Mouse (Mus musculus) G1E (cell line): ENCODE data around the gene Pip5k1c. TPM values are rescaled to one million over a fixed set of nuclear protein-coding genes. Genes with fewer than 3 reads are reported as not detected.

ENCODE experiments used
- ATAC-seq: 2 replicates; pipeline ENCODE4 v1.8.0; 2016; ENCODE audit warnings: mild to moderate bottlenecking; ENCODE audit not compliant: insufficient number of reproducible peaks, poor library complexity, low FRiP score, severe bottlenecking; ENCODE audit errors: extremely low read depth
- DNase-seq: peaks from one replicate; pipeline ENCODE4 v3.0.0; 2012; ENCODE audit warnings: low spot score
- H3K27me3 ChIP-seq: 2 replicates; pipeline ENCODE4 v1.6.1; 2012; ENCODE audit warnings: mild to moderate bottlenecking, low read length, inconsistent platforms; ENCODE audit not compliant: insufficient read depth
- H3K36me3 ChIP-seq: replicated peaks from 2 replicates; pipeline ENCODE3; 2012; ENCODE audit warnings: mild to moderate bottlenecking, inconsistent platforms
- H3K4me1 ChIP-seq: 2 replicates; pipeline ENCODE4 v1.6.1; 2012; ENCODE audit warnings: low read depth, low read length, inconsistent platforms, mixed read lengths; ENCODE audit not compliant: insufficient read depth
- H3K4me3 ChIP-seq: 2 replicates; pipeline ENCODE4 v1.5.1; 2012; ENCODE audit warnings: low read depth, mild to moderate bottlenecking, inconsistent platforms, low read length, moderate library complexity, mixed read lengths
- H3K9me3 ChIP-seq: replicated peaks from 2 replicates; pipeline ENCODE4 v1.6.1; 2012; ENCODE audit warnings: inconsistent platforms
- CTCF ChIP-seq: IDR thresholded peaks from 2 replicates; pipeline ENCODE4 v1.5.1; 2012; ENCODE audit warnings: low read depth, low read length, inconsistent platforms, mixed read lengths
- GATA1 ChIP-seq: IDR thresholded peaks from 2 replicates; pipeline ENCODE4 v1.6.1; 2012; ENCODE audit warnings: borderline replicate concordance, low read length, inconsistent platforms, mixed read lengths
- GATA2 ChIP-seq: IDR thresholded peaks from 2 replicates; pipeline ENCODE4 v1.6.1; 2012; ENCODE audit warnings: low read depth, low read length, inconsistent platforms, borderline replicate concordance
- POLR2AphosphoS5 ChIP-seq: IDR thresholded peaks from 2 replicates; pipeline ENCODE4 v1.6.1; 2012; ENCODE audit warnings: low read depth, low read length, inconsistent platforms; ENCODE audit not compliant: insufficient replicate concordance
- TAL1 ChIP-seq: conservative IDR thresholded peaks from 2 replicates; pipeline ENCODE4 v1.6.1; 2012; ENCODE audit warnings: low read depth, low read length, inconsistent platforms, mixed read lengths
- polyA plus RNA-seq: library from polyadenylated mRNA; stranded (reverse); fragments of >175 nt; gene quantifications from 2 replicates; pipeline ENCODE4 v1.2.3, GENCODE M21; 2012
- total RNA-seq, 2 experiments: library from RNA; stranded (forward) in 1 of 2; stranded (reverse) in 1 of 2; fragments of 200-1000 nt in 1 of 2; fragments of >200 nt in 1 of 2; fragmentation: Nextera tagmentation in 1 of 2; gene quantifications; 2 replicates each; pipeline ENCODE4 v1.2.3; 2014 to 2017

The Pip5k1c gene
- total and polyA plus RNA-seq, 3 experiments = 58.8 to 266 (median 62.2) TPM

DNA sequence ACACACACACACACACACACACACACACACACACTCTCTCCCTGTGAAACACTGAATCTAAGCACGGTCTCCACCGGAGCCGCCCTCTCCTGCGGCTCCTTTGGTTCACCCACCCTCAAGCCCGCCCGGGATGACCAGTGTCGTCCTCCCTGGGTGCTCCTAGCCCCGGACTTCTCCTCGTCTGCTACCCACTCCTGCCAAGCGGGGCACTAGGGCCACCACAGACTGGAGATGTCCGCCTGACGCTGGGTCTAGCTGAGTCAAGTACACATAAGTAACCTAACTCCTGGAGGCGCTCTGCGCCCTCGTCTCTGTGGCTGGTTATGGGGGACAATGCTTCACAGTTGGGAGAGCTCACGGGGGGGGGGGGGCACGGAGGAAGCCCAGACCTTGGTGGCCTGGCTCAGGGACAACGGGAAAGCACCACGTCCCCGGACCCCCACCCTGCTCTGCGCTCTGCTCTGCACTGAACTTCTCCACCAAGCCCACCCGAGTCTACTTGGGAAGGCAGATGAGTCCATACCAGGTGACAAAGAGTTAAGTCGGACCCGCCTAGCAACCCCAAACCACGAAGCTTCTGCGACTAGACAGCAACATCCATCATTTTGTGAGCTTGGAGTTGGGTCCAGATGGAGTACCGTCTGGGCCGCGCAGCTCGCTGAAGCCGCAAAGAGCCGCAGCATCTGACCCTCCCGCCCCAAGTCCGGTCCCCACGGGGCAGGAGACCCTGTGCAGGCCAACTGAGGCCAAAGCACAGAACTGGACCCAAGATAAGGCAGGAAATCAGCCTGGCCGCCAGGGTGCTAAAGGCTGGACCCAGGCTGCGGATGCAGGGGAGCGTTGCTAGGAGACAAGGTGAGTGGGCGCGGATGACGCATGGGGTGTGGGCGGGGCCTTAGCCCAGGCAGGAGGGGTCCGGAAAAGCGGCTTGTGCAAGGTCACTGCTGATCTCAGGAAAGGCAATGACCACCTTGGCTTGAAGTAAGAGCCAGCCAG, 40.0 kb upstream of the Pip5k1c start, which contains the start of gene Matk:
Gene Matk, plus strand, starts transcription at position 512 of the 996 bp plus-strand sequence.
- Histone ChIP-seq H3K36me3 (no peaks in the 10 kb centered on the region), H3K4me3 (no peak within 1 kb of the TSS), H3K9me3 (no peaks in the 10 kb centered on the region), H3K27me3 (peaks cover 81% of the 10 kb centered on the region), H3K4me1 (peaks cover 15% of the 10 kb centered on the region)
- TF ChIP-seq POLR2AphosphoS5 = no peak
- no peak for TF ChIP-seq GATA1
- TF ChIP-seq CTCF = no peak
- no peak for TF ChIP-seq GATA2
- TF ChIP-seq TAL1 = no peak
- DNase-seq (no peak), ATAC-seq (no peak)

DNA sequence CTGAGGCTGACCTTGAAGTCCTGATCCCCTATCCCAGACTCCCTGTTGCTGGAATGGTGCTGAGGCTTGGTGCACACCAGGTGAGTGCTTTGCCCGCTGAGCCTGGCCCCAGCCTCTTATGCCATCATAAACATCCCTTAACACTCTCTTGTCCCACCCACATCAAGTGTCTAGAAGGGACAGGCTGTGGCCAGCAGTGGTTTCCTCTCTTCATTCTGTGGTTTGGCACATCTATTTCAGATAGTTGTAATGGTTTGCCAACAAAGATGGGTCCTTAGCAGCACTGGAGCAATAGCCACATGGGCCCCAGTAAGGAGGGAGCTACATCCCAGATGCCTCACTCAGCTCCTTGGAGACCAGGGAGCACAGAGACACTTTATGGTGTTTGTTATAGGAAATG, 37.9 kb upstream of the Pip5k1c start:
- no peak for TF ChIP-seq POLR2AphosphoS5
- no peak for TF ChIP-seq GATA1
- TF ChIP-seq GATA2 = no peak
- TF ChIP-seq TAL1 = no peak
- TF ChIP-seq CTCF = no peak
- no peaks in the 10 kb centered on the region for H3K9me3 ChIP-seq
- H3K27me3 ChIP-seq = peaks cover 77% of the 10 kb centered on the region
- DNase-seq (no peak), ATAC-seq (no peak)
- H3K4me1 ChIP-seq = peaks cover 6% of the 10 kb centered on the region
- no peaks in the 10 kb centered on the region for H3K36me3 ChIP-seq
- H3K4me3 ChIP-seq = no peak overlapping the region

DNA sequence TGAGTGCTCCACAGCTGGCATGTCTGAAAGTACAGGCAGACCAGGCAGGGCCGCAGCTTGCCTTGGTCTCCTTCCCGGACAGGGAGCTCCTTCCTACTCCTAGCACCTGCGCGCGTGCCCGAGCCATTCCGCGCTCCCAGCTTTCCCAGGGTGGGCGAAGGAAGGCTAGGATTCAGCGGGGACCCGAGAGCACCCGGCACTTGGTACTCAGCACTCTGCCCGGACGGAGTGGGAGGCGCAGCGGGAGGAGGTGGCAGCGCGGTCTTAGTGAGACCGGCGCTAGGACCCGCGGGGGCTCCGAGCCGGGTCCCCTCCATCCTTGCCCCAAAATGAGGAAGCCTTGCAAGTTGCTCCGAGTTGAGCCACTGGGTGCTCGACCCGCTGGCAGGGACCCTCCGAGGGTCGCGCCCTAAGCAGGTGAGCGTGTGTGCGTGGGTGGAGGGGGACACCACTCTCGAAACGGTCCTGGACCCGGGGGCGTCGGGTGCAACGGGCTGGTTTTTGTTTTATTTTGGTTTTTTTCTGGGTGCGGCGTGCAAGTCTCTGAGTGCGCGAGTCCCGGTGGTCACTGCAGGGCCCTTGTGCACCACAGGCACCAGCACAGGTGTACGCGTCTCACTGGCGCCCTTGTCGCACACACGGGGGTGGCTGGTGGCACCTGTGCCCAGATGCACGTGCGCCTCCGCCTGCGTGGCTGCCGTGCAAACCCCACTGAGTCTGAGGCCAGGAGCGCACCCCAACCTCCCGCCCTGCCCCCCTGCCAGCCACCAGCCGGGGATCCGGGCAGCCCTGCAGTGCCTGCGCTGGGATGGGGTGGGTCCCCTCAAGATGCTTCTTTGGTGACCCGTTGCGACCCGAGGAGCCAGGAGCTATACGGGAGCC, 35.4 kb upstream of the Pip5k1c start:
- Histone ChIP-seq H3K9me3 (peaks cover 5% of the 10 kb centered on the region), H3K36me3 (peaks cover 20% of the 10 kb centered on the region), H3K4me3 (no peak overlapping the region), H3K27me3 (peaks cover 58% of the 10 kb centered on the region), H3K4me1 (peaks cover 3% of the 10 kb centered on the region; the same call in 1 of the 2 replicates)
- DNase-seq (no peak), ATAC-seq (no peak)
- TF ChIP-seq GATA1 = no peak

DNA sequence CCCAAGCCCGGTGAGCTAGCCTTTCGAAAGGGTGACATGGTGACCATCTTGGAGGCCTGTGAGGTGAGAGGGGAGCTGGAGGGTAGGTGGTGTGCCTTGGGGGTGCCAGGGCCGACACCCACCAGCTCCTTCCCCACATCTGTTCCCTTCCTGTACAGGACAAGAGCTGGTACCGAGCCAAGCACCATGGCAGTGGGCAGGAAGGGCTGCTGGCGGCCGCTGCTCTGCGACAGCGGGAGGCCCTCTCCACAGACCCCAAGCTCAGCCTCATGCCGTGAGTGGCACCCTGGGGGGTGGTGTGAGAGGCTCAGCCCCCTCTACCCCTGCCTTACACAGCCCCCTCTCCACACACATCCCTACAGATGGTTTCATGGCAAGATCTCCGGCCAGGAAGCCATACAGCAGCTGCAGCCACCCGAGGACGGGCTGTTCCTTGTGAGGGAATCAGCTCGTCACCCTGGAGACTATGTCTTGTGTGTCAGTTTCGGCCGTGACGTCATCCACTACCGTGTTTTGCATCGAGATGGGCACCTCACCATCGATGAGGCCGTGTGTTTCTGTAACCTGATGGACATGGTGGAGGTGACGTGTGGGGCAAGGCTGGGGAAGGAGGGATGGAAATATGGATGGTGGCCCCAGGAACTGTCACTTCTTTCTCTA, 33.4 kb upstream of the Pip5k1c start:
- DNase-seq (no peak), ATAC-seq (no peak)
- peaks cover 40% of the 10 kb centered on the region for H3K36me3 ChIP-seq
- peaks cover 41% of the 10 kb centered on the region for H3K27me3 ChIP-seq
- H3K4me3 ChIP-seq = no peak overlapping the region
- H3K4me1 ChIP-seq = peaks cover 13% of the 10 kb centered on the region
- no peak for TF ChIP-seq TAL1
- TF ChIP-seq POLR2AphosphoS5 = no peak
- TF ChIP-seq GATA2 = no peak
- TF ChIP-seq CTCF = no peak
- H3K9me3 ChIP-seq = peaks cover 5% of the 10 kb centered on the region

DNA sequence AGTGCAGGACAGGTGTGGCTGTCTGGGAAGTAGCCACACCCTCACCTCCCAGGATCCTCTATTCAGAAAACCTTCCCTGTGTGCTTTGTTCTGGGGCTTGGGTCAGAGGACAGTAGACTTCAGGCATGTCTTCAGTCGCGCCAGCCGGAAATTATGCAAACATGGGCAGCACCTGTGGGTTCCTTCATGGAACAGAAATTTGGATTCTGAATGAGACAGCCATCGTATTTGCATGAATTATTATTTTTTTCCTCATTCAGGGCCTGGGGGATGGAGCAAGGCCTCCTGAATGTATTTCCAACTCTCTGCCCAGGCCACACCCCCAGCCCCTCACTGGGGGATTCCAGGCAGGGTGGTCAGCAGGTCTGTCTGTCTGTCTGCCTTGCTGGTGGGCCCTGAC, 31.7 kb upstream of the Pip5k1c start:
- peaks cover 55% of the 10 kb centered on the region for H3K36me3 ChIP-seq
- H3K27me3 ChIP-seq = peaks cover 33% of the 10 kb centered on the region
- ATAC-seq = no peak
- no peak for DNase-seq
- peaks cover 5% of the 10 kb centered on the region for H3K9me3 ChIP-seq
- no peak for TF ChIP-seq GATA1
- H3K4me1 ChIP-seq = peaks cover 29% of the 10 kb centered on the region
- no peak overlapping the region for H3K4me3 ChIP-seq

DNA sequence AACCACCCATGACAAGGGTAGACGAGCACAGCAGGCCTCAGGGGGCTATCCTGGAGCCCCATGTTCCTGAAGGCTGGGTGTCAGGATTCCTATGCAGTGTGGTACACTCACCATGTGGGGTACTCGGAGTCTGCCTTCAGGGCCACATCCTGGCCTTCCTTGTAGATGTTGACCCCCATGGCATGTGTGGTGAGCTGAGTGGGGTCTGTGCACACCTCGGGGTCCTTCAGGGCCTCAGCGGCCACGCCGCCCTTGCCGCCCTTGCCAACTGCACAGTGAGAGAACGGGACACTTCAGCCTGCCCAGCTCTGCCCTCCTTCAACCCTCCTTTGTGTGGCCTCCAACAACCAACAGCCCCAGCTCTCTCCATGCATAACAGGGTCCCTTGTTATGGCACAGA, 27.2 kb upstream of the Pip5k1c start:
- peaks cover 4% of the 10 kb centered on the region for H3K9me3 ChIP-seq
- peak overlapping the region; percentile 72 for H3K4me3 ChIP-seq
- ATAC-seq (no peak), DNase-seq (no peak)
- H3K27me3 ChIP-seq = no peaks in the 10 kb centered on the region; the same call in 1 of the 2 replicates
- TF ChIP-seq TAL1 (no peak), GATA2 (no peak), POLR2AphosphoS5 (no peak), GATA1 (no peak), CTCF (no peak)
- peaks cover 69% of the 10 kb centered on the region for H3K36me3 ChIP-seq
- peaks cover 55% of the 10 kb centered on the region for H3K4me1 ChIP-seq
